Mouse (Mus musculus) embryo, embryonic 11 days (tissue): ENCODE results near the gene Emc10.

ENCODE experiments used
- DNase-seq: peaks from one replicate; pipeline ENCODE4 v3.0.0-alpha.2; 2015

Emc10 gene

DNA sequence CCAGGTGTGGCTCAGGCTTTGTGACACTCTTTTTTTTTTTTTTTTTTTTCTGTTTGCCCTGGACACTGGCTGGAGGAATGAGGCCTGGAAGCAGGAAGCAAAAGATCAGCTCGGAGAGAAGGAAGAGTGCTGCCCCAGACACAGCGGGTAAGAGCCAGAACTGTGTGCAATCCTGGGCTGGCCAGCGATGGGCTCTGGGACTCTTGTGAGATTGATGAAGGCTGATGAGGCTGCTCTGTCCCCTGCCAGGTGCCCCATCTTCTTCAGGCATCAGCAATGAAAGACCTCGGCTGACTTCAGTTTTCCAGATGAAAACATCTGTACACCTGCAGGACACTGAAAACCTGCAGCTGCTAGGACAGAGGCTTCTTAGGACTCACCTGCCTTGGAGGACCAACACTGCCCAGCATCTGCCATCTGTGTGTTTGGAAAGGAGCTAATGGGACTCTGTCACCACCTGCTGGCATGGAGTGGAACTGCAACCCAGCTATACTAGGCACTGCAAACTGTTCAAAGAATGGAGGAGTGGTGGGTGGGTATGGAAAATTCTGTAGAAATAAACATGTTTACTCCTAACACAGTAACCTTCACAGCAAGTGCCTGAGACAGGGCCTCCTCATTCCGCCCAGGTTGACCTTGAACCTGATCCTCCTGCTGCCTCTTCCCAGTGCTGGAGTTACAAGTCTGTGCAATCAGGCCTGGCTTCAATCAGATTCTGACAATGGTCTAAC lies 11.3 kb downstream of the Emc10 start:
- DNase-seq = peak; percentile 84

DNA sequence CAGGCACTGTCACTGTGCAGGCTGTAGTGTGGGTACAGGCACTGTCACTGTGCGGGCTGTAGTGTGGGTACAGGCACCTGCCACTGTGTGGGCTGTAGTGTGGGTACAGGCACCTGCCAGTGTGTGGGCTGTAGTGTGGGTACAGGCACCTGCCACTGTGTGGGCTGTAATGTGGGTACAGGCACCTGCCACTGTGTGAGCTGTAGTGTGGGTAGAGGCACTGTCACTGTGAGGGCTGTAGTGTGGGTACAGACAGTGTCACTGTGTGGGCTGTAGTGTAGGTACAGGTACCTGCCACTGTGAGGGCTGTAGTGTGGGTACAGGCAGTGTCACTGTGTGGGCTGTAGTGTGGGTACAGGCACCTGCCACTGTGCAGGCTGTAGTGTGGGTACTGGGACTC lies 12.2 kb downstream of the Emc10 start:
- DNase-seq = no peak

DNA sequence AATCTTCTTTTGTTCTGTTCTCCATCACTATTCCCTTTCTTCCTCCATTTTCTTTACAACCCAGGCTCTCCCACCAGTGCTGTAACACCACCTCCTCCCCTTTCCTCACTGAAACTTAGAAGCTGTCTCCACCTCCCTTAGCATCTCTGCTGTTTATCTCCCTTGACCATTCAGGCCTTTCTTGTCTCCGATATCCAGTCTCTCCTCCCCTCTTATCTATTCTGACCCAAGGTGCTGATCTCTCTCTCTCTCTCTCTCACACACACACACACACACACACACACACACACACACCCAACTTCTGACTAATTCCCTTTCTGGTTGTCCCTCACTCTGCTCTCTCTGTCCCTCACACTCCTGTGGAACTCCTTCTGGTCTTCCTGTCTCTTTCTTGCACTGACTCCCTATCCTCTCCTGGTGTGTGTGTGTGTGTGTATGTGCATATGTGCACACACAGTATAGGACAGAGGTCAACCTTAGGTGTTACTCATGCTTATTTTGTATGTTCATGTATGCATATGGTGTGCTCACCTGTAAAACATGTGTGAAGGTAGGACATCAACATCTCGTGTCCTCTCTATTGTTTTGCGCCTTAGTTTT lies 13.4 kb downstream of the Emc10 start:
- DNase-seq = no peak

DNA sequence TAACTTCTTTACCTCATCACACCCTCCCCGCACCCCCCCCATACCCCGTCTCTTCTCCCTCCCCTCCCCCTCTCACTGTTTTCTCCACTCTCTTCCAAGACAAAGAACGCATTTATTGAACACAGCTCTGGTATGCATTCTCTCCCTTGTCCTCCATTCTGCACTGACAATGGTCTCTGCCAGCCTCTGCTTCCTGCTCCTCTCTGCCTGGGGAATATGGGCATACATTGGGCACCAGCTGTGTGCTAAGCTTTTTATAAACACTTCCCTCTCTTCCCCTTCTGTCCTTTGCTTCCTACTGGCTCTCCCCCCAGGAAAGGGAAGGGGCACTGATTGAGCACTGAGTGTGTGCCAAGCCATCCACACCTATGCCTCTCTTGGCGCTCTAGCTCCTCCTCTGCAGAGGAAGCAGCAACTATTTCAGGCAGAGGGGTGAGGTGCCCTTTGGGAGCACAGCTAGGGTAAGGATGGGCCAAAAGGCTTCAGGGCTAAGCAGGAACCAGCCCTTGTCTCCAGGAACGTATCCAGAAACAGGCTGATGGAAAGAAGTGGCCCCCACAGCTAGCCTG lies 21.2 kb downstream of the Emc10 start:
- DNase-seq = no peak

DNA sequence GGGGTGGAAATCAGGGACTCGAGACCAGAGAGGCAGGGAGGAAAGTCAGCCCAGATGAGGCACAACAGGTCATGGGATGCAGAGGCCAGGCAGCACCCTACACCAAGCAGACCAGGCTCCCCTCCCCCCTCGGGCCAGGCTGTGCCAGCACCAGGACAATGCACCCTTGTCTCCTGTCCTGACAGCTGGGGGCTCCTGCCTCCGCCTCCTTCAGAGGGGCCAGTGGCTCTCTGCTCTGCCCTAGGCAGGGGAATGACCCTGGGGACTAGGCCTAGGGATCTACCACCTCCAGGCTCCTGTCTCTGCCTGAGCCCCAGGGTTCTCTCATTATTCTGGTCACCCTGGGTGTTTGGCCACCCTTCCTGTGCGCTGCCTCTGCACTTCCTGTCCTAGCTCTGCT lies 21.9 kb downstream of the Emc10 start:
- DNase-seq = peak; percentile 60

DNA sequence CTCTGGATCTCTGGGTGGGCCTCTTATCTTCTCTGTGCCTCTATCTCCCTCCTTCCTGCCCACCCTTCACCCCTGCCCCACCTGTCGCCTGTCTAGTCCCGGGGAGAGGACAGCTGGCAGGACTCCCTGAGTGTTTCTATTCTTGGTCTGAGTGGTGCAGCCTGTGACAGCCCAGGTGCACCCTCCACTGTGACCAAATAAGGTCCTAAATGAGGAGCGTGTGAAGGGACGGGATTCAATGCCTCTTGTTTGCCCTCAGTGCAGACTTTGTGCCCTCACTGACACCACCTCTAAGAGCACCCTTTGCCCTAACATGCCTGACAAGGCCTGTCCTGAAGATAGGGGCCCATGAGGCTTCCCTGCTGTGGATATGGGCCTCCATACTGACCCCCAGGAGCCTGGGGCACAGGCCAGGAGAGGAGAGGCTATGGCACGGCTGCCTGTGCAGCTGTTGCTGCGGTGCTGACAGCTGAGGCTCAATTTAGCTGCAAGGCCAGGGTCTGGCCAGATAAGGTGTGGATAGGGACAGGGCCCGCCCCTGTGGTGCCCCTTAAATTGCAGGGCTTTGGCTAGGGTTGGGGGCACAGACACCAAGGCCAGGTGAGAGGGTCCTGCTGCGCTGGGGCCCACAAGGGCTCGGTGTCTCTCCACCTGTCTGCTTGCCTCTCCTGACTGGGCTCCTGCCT lies 23.2 kb downstream of the Emc10 start:
- no peak for DNase-seq

DNA sequence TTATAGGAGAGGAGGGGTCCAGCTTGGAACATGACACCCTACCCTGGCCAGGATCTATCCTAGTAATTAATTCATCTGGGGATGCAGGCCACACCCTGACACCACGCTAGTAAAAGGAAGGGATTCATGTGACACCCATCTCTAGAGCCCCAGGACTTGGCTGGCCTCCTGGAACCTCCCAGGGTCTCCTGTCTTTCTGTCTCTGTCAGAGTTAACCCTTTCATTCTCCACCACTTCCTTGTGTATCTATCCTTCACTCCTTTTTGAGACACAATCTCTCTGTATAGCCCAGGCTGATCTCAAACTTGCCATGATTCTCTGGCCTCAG lies 23.8 kb downstream of the Emc10 start:
- DNase-seq = no peak

DNA sequence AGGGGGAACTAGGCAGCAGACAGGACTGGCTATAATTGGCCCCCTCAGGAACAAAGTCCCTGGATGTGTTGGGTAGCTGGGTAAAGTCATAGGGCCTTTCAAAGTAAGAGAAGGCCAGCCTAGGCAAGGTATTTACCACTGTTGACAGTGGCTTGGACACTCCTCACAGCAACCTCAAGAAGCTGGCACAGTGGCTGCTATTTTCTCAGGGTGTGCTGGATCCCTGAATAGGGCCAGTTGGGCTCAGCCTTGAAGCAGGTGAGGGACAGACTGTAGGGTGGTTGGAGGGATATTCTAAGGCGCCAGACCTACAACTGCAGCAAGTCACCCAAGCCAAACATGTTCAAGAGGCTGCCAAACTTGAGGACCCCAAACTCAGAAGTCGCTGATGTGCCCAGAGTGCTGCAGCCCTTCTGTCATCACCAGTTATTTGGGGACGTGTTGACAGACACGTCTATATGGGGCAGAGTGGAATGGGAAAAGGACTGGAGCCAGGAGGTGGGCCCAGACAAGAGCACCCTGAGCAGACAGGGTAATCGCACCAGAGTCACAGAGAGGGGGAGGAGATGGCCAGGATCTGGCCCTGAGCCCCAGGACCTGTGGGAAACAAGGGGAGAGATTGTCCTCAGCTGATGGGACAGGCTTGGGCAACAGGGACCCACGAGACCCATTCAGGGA lies 24.3 kb downstream of the Emc10 start:
- no peak for DNase-seq

DNA sequence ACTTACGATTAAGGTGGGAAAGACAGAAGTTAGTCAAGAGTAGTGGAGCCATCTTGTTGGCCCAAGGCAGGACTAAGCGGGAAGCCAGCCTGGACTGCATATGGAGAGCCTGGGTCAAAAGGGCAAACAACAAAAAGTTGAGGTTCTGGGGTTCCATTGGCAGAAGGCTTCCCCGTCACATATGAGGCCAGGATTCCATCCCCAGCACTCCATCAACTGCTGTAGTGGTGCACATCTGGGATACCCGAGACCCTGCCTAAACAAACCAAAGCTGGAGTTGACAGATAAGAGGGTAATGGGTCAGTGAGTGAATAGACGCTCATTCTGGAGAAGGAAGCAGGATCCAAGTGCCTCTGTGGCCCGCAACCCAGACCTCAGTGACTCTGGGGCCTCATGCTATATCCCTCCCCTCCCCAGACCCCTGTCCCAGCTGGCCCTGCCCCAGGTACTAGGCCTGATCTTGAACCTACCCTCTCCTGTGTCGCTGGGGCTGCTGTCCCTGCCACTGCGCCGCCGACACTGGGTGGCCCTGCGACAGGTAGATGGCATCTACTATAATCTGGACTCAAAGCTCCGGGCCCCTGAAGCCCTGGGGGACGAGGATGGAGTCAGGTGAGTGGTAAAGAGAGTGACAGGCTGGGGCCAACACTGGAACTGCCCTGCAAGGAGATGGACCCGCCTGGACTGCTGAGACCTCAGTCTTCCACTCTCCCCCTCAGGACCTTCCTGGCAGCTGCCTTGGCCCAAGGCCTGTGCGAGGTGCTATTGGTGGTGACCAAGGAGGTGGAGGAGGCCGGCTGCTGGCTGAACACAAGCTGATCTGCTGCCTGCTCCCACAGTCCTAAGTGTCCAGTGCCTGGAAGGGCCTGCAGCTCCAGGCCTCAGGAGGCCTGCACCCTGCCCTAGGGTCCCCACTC lies 25.4 kb downstream of the Emc10 start:
- DNase-seq = no peak

DNA sequence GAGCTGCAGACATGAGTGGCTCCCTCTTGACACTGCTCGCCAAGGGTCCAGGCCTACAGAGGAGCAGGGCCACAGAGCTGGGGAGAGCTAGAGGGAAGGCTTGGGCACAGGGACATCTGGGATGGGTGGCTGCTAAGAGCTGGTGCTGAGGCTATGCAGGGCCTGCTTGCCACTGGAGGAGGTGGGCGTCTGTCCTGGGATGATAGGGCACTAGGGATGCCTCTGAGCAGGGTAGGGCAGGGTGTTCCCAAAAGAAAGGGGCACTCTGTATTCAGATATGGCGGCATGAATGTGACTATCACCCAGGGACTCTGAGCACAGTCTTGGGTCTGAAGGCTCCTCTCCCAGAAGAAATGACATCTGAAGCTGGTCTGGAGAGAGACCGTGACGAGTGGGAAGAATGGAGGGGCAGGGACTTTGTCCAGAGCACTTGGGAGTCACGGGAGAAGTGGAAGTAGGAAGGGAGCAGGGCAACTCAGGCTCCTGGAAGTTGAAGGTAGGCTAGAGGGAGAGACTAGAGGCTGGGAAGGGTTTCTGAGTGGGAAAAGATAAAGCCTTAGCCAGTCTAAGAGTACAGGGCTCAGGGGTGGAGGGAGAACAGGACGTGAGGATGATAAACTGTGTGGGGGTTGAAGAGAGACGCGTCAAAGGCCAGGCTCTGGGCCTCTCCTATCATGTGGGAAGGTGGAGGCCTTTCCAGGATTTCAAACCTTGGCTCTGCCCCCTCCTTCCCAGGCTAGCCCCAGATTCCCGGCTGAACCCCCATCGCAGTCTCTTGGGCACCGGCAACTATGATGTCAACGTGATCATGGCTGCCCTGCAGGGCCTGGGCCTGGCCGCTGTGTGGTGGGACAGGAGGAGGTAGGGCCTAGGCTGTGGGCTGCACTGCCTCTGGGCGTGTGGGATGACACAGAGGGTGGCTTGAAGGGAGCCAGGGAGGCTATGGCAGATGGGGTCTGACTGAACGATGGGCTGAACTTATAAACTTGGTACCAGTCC lies 26.4 kb downstream of the Emc10 start:
- no peak for DNase-seq

DNA sequence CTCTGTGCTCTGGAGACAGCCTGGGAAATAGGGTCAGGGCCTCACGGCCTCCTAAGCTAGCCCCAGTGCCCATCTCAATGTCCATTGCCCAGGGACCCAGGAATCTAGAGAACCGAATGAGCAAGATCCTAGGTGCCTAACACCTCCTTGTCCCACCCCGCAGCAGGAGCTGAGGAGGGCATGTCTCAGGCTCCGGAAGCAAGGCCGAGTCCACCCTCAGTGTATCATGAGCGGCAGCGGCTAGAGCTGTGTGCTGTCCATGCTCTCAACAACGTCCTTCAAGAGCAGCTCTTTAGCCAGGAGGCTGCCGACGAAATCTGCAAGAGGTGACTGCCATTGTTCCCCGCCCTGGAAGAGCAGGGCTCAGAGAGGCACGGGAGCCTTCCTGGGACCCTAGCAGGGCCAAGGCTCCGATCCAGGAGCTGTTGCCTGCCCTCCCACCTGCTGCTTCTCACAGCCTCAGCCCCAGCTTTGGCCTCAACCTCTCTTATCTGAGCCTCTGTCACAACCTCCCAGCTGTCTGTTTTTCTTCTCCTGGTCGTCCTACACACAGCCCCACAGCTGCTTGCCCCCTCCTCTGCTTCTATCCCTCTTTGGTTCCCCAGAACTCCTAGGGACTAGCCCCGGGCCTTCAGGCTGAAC lies 27.6 kb downstream of the Emc10 start:
- DNase-seq = no peak

DNA sequence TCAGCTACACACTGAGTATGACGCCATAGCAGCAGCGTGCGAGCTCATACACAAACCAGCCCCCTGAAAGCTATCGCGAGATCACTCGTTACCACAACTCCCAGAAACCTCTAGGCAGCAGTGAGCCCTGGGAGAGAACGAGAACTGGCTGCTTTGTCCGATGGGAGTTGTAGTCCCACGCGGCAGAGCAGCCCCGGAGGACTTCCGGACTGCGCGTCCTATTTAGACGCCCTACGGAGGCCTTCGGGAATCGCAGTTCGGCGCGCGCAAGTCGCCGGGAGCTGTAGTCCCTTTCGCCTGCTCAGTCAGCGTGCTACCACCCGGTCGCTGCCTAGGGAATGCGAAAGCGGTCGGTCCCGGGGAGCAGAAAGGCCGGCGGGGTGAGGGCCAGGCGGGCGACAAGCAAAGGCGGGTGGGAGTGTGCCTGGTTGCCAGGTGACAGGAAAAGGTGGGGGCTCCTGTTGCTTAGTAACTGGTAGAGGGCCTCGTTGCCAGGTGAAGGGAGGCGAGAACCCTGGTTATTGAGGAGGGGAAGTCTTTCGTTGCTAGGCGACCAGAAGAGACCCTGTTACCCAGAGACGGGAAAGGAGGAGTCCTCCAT lies 28.4 kb downstream of the Emc10 start, which contains the start of gene Josd2:
Josd2 (plus strand) TSS at position 170 of the 601 bp plus-strand sequence.
- peak; percentile 98 for DNase-seq

DNA sequence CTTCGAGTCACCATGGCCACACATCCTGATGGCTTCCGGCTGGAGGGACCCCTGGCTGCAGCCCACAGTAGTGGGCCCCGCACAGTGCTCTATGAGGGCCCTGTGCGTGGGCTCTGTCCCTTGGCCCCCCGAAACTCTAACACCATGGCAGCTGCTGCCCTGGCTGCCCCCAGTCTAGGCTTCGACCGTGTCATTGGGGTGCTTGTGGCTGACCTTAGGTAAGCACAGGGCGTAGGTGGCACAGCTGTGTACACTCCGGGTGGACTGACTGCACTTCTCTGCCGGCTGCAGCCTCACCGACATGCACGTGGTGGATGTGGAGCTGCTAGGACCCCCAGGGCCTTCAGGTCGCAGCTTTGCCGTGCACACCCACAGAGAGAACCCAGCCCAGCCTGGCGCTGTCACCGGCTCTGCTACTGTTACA lies 29.4 kb downstream of the Emc10 start:
- DNase-seq = no peak

DNA sequence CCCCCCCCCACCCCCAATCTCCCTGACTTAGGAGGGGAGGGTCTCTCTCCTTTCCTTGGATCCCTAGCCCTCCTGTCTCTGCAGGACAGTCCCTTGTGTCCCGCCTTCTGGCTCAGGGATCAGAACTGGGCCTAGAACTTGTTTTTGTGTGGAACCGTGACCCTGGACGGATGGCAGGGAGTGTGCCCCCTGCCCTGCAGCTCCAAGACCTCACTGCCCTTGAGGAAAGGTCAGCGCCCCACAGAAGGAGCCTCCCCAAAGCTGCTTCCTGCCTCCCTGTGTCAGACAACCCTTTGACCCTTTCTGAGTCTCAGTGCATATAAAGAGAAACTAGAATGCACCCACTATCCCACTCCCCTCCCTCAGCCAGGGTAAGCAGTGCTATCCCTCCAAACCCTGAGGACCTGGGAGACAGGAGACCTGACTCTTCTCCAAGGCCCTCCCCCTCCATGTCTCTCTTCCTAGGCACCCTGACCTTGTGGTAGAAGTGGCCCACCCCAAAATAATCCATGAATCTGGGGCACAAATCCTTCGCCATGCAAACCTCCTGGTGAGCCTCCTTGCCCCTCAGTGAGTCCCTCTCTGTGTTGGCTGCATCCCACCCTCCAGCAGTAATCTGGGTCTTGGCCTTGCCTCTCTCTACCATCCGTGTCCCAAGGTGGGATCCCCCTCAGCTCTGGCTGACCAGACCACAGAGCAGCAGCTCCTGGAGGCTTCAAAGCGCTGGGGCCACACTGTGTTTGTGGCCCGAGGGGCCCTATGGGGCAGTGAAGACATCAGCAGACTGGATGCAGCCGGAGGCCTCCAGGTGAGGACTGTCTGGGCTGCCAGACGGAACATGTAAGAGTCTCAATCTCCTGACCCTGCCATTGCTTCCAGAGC lies 30.1 kb downstream of the Emc10 start:
- no peak for DNase-seq

DNA sequence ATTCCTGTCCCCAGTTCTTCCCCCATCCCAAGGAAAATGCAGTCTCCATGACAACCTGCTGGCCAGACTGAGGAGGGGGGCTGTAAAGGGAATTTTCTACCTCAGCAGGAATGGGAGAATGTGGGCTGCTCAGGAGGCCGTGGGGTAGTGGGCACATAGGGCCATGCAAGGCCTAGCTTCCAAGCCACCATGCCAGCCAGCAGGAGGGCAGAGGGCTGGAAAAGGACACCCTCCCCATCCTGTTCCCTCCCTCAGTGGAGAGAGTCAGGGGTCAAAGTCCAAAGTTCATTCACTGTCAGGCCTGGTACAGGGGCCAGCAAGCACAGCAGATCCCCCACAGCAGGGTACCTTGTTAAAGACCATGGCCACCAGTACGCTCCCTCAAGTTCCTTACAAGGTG lies 31.2 kb downstream of the Emc10 start, which contains the start of gene Aspdh:
Aspdh (plus strand) TSS at position 281 of the 400 bp plus-strand sequence.
- DNase-seq = no peak

DNA sequence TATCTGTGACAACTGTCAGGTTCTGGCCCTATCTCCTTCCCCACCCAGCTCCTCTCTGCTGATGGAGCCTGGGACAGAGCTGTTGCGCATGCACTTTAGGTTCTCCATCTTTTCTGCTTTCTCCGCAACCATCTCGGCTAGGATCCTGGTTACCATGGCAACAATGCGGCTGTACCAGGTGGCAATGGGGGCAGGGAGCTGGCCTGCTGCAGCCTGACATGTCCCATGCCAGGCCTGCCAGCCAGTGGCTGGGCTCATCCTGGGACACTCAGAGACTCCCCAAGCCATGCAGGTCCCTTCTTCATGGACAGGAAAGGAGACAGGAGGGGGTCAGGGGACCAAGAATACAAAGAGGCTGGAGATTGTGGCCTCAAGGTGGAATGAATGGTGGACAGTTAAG lies 31.8 kb downstream of the Emc10 start:
- peak; percentile 39 for DNase-seq

DNA sequence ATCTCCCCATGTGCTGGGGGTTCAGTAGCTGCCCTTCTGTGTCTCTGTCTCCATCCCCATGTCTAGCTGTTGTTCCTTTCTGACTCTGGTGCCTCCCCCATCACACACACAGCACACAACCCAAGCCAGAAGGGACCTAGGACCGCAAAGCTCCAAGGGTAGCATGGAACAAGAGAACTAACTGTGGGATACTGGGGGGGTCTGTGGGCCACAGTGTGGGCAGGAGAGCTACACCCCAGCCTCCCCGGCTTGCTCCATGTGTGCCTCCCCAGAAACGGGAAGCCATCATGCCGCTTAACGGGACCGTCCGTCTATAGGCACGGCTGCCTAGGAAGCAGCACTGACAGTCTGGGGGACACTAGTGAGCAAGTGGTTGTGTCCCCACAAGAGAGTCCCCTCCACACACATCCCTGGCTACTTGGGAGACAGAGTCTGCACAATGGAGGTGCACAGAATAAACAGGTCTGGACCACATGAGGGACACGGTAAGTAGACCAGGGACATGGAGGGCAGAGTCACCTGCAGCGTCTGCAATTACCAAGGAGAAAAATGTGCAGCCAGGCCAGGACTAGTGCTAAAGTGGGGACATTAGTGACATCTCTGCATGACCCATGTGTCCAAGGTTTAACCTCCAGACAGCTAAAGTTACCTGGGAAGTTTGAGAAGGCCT lies 32.6 kb downstream of the Emc10 start:
- no peak for DNase-seq

DNA sequence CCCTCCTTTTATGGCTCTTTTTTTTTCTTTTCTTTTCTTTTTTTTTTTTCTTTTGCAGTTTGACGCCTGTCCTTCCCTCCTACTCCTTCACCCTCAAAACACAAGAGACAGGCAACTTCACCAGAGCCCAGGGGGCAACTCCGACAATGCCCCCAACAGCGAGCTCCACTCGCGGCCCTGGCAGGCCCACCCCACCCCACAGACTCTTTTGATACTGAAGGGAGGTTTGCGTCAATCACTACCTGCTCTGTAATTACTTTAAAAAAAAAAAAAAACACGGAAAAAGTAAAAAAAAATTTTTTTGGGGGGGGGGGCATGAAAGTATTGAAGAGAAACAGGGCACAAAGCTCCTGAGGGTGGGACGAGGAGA lies 33.3 kb downstream of the Emc10 start:
- no peak for DNase-seq
